Mouse (Mus musculus) midbrain, embryonic 10.5 days (tissue): ENCODE results near the gene Washc4. TPM values are rescaled to one million over a fixed set of nuclear protein-coding genes. Genes with fewer than 3 reads are reported as not detected.
"Not testable (repeated sequence)": the region's sequence is repeated elsewhere in the genome, so short reads cannot be mapped to it uniquely, and the experiment has no call there.

Source experiments
- DNase-seq: peaks from one replicate; pipeline ENCODE4 v3.0.0-alpha.2; 2017; ENCODE audit warnings: low spot score
- H3K27ac ChIP-seq: fragments of 300-500 bp; sonication (generic); replicated peaks from 2 replicates; pipeline ENCODE4 v1.5.1; 2016; ENCODE audit warnings: mild to moderate bottlenecking
- H3K27me3 ChIP-seq: fragments of 300-500 bp; sonication (generic); 2 replicates; pipeline ENCODE4 v1.6.1; 2016; ENCODE audit warnings: low read depth, mild to moderate bottlenecking; ENCODE audit not compliant: poor library complexity, severe bottlenecking
- H3K36me3 ChIP-seq: fragments of 300-500 bp; sonication (generic); 2 replicates; pipeline ENCODE4 v1.6.1; 2016; ENCODE audit warnings: mild to moderate bottlenecking, moderate library complexity
- H3K4me1 ChIP-seq: fragments of 300-500 bp; sonication (generic); 2 replicates; pipeline ENCODE4 v1.6.1; 2016
- H3K4me3 ChIP-seq: fragments of 300-500 bp; sonication (generic); 2 replicates; pipeline ENCODE4 v1.5.1; 2016; ENCODE audit warnings: mild to moderate bottlenecking, moderate library complexity
- H3K9me3 ChIP-seq: fragments of 300-500 bp; sonication (generic); replicated peaks from 2 replicates; pipeline ENCODE4 v1.6.1; 2016; ENCODE audit warnings: mild to moderate bottlenecking
- WGBS: fragments of 180-500 bp; shearing (Covaris S2); methylation state at CpG from one replicate; pipeline ENCODE4 v1.1.7; 2016; 5-methylcytosine and 5-hydroxymethylcytosine counted together
- polyA plus RNA-seq: library from polyadenylated mRNA; unstranded; fragments of >200 nt; fragmentation: Nextera tagmentation; extraction: Ambion mirVana; gene quantifications from 2 replicates; pipeline ENCODE4 v1.2.1, GENCODE M21; 2016

The Washc4 gene
- polyA plus RNA-seq: 38.5 and 40.6 TPM in 2 replicates

- Histone ChIP-seq H3K27ac (peak within 1 kb of the TSS; percentile 93), H3K36me3 (peaks cover 13% of the 10 kb centered on the region), H3K4me1 (peaks cover 13% of the 10 kb centered on the region), H3K9me3 (no peaks in the 10 kb centered on the region), H3K4me3 (peak within 1 kb of the TSS; percentile 92), H3K27me3 (no peaks in the 10 kb centered on the region)
- peak; percentile 93 for DNase-seq
- 2% methylated on average over 49 of the region's 49 CpGs for WGBS
These were observed at the start of gene Washc4 for GRCm38 (mm10) chr10:83543439-83544102. TSS of gene Washc4 (plus strand) at chr10:83543752.

DNA sequence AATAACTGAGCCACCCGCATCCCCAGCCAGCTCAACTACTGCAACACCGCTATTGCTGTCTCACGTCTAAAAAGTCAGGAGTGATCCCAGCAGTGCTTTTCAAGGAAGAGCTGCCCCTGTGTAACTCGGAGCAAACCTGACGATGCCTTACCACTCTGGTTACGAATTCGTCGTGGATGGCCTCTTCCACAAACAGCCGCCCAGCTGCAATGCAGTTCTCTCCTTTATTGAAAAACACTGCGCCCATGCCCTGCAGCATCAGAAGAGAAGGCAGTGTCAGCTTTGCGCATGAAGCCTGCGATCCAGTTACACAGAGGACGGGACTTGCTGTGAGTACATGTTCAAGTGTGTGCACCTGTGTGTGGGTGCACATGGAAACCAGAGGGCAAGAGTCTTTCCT, 46.2 kb upstream of the Washc4 start:
- no peaks in the 10 kb centered on the region; the same call in 1 of the 2 replicates for H3K36me3 ChIP-seq
- no peak for DNase-seq
- no peak overlapping the region for H3K27ac ChIP-seq
- 90% methylated on average over 13 of the region's 13 CpGs for WGBS
- 0 out of 2 replicates have a peak, but pooled peaks cover 1% of the 10 kb centered on the region for H3K4me1 ChIP-seq
- no peaks in the 10 kb centered on the region for H3K27me3 ChIP-seq
- H3K4me3 ChIP-seq: no peak overlapping the region
- H3K9me3 ChIP-seq: no peaks in the 10 kb centered on the region

DNA sequence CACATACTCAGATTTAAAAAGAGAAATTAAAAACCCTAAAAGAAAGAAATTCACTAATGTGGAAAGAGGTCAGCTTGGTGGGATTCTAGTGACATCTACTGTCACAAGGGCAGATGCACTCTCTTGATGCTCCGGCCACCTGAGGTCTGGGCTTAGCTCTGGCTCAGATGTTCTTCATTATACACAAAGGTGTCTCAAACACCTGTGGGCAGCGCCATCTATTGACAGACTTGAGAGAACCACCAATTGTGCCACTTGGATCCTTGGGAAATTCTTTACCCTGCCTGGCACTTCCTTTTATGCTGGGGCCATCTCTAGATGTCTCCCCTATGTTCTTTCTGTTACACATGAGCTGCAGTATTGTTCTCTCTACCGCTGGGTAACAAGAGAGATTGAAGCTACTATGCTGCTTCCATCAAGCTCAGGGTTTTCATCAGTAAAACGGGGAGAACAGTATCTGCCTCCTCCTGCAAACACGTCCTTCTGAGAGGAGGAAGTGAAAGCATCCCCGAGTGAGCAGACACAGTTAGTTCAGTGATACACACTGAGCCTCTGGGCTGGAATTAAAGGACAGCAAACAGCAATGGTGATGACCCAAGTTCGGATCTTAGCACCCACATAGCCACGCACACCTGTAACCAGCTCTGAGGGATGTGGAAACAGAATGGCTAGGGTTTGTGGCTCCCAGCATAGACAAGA, 34.4 kb upstream of the Washc4 start:
- DNase-seq: no peak
- 64% methylated on average over 8 of the region's 8 CpGs for WGBS
- no peaks in the 10 kb centered on the region for H3K27me3 ChIP-seq
- H3K9me3 ChIP-seq: no peaks in the 10 kb centered on the region
- peaks cover 7% of the 10 kb centered on the region; the same call in 1 of the 2 replicates for H3K36me3 ChIP-seq
- H3K4me1 ChIP-seq: no peaks in the 10 kb centered on the region
- H3K4me3 ChIP-seq: no peak overlapping the region
- H3K27ac ChIP-seq: no peak overlapping the region

DNA sequence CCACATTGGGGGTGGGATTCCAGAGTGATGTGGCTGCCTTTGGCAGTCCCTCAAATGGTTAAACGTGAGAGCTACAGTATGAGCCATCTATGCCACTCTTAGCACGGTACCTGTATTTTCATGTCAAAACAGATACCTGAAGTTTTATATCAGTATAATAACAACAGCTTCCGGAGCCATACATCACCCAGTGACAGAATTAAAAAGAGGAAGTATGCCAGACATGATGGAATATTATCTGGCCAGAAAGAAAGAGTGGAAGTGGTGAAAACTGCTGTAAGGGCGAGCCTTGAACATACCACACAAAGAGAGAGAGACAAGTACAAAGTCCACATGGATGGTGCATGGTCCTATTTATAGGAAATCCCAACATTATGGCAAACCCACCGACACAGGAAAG, 32.2 kb upstream of the Washc4 start:
- no peaks in the 10 kb centered on the region for H3K27me3 ChIP-seq
- H3K9me3 ChIP-seq: no peaks in the 10 kb centered on the region
- no peak overlapping the region for H3K4me3 ChIP-seq
- H3K4me1 ChIP-seq: no peaks in the 10 kb centered on the region
- no peak for DNase-seq
- WGBS: 87% methylated on average over 5 of the region's 5 CpGs
- H3K27ac ChIP-seq: no peak overlapping the region
- H3K36me3 ChIP-seq: 0 out of 2 replicates have a peak, but pooled peaks cover 3% of the 10 kb centered on the region

- no peaks in the 10 kb centered on the region for H3K9me3 ChIP-seq
- WGBS: 91% methylated on average over 8 of the region's 8 CpGs
- no peak for DNase-seq
These were observed 29.8 kb upstream of the Washc4 start for GRCm38 (mm10) chr10:83513736-83514135.

GRCm38 (mm10) chr10:83520990-83521389, 22.6 kb upstream of the Washc4 start:
- Histone ChIP-seq H3K9me3 (no peaks in the 10 kb centered on the region), H3K27me3 (no peaks in the 10 kb centered on the region), H3K4me1 (no peaks in the 10 kb centered on the region), H3K36me3 (no peaks in the 10 kb centered on the region), H3K27ac (no peak overlapping the region), H3K4me3 (no peak overlapping the region)
- 80% methylated on average over 4 of the region's 4 CpGs for WGBS
- no peak for DNase-seq

More at GRCm38 (mm10) chr10:83513736-83514135, 29.8 kb upstream of the Washc4 start:
- H3K4me1 ChIP-seq: no peaks in the 10 kb centered on the region
- 0 out of 2 replicates have a peak, but pooled peaks cover 3% of the 10 kb centered on the region for H3K36me3 ChIP-seq
- H3K4me3 ChIP-seq: no peak overlapping the region
- H3K27ac ChIP-seq: no peak overlapping the region
- H3K27me3 ChIP-seq: no peaks in the 10 kb centered on the region

- H3K27me3 ChIP-seq, H3K9me3 ChIP-seq, DNase-seq, H3K4me1 ChIP-seq, H3K27ac ChIP-seq, H3K36me3 ChIP-seq, H3K4me3 ChIP-seq: not testable (repeated sequence)
These were observed 19.3 kb upstream of the Washc4 start for GRCm38 (mm10) chr10:83524238-83524637.

GRCm38 (mm10) chr10:83530384-83530967, 13.1 kb upstream of the Washc4 start:
- H3K4me3 ChIP-seq: no peak overlapping the region
- WGBS: 86% methylated on average over 6 of the region's 6 CpGs
- DNase-seq: no peak

DNA sequence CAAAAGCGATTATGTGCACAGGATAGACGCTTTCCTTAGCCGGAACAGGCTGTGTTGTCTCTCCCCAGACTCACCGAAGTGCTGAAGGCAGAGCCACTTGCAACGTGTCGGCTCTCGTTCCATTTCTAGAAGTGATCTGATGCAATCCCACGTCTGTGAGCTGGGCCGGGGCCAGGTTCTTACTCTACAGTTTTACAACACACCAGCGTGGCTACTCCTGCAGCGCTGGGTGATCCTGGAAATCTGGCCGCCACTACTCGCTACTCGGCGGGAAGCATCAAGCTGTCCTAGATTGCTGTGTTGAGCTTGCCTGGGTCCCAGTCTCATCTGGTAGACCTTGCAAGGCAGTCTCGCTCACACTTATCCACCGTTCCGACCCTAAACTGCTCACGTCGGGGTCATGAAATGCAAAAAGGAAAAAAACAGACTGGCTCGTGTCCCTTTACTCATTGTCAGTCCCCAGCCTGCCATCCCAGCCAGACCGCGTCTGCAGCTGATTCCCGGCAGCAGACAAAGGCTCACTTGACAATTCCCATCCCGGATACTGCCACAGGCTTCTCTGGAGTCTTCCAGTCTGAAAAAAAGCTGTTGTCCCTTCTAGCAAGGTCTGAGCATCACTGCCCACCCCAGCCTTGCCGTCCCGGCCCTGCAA, 10.2 kb upstream of the Washc4 start:
- Histone ChIP-seq H3K27ac (peak overlapping the region; percentile 81), H3K27me3 (peaks cover 28% of the 10 kb centered on the region), H3K9me3 (no peaks in the 10 kb centered on the region), H3K36me3 (no peaks in the 10 kb centered on the region), H3K4me1 (peaks cover 14% of the 10 kb centered on the region), H3K4me3 (peak overlapping the region; percentile 79)
- DNase-seq: no peak
- WGBS: 6% methylated on average over 27 of the region's 27 CpGs

More at GRCm38 (mm10) chr10:83530384-83530967, 13.1 kb upstream of the Washc4 start:
- Histone ChIP-seq H3K36me3 (no peaks in the 10 kb centered on the region), H3K9me3 (no peaks in the 10 kb centered on the region), H3K4me1 (peaks cover 14% of the 10 kb centered on the region), H3K27ac (no peak overlapping the region), H3K27me3 (peaks cover 25% of the 10 kb centered on the region)

- H3K27ac ChIP-seq: peak within 1 kb of the TSS; percentile 81
- DNase-seq: peak; percentile 86
- H3K27me3 ChIP-seq: peaks cover 28% of the 10 kb centered on the region
- no peaks in the 10 kb centered on the region for H3K36me3 ChIP-seq
- H3K4me1 ChIP-seq: peaks cover 14% of the 10 kb centered on the region
- peak within 1 kb of the TSS; percentile 79 for H3K4me3 ChIP-seq
- H3K9me3 ChIP-seq: no peaks in the 10 kb centered on the region
- WGBS: under 1% methylated on average over 21 of the region's 21 CpGs
These were observed 9.7 kb upstream of the Washc4 start, which contains the start of gene Aldh1l2 for GRCm38 (mm10) chr10:83533910-83534283. TSS of gene Aldh1l2 (minus strand) at chr10:83534140.

DNA sequence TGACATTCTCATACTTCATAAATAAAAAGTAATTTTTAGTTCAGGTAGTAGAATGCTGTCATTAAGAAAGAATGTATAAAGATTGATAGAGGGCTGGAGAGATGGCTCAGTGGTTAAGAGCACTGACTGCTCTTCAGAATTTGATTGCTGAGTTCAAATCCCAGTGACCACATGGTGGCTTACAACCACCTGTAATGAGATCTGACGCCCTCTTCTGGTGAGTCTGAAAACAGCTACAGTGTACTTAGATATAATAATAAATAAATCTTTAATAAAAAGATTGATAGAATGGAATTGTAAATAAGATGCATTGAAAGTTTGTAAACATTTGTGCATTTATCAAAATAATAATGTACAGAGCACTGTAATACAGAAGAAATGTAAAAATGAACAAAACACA, 7.1 kb upstream of the Washc4 start:
- WGBS: 2% methylated on average over 1 of the region's 1 CpGs
- H3K27ac ChIP-seq: no peak overlapping the region
- no peak for DNase-seq
- H3K9me3 ChIP-seq: no peaks in the 10 kb centered on the region
- H3K4me1 ChIP-seq: peaks cover 14% of the 10 kb centered on the region
- H3K4me3 ChIP-seq: no peak overlapping the region
- H3K27me3 ChIP-seq: peaks cover 27% of the 10 kb centered on the region
- no peaks in the 10 kb centered on the region for H3K36me3 ChIP-seq

DNA sequence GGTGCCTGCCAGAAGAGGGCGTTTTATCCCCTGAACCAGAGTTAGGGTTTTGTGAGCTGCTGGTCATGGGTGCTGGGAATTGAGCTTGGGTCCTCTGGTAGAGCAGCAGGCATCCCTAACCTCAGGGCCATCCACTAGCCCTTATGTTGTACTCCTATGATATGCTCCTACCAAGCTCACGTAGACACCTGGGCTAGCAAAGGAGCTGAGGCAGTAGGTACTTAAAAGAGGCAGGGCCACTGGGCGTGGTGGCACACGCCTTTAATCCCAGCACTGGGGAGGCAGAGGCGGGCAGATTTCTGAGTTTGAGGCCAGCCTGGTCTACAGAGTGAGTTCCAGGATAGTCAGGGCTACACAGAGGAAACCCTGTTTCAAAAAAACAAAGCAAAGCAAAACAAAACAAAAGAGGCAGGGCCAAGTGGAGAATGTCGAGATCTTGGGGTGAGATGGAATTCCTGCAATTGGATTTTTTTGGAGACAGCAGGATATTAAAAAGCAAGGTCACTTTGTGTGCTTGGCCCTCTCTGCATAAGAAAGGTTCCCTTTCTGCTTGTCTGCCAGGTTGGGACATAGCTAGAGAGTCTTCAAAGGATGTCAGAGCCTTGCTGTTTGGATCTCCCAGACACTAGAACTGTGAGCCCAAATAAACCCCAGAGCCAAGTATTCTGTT, 4.1 kb upstream of the Washc4 start:
- Histone ChIP-seq H3K27me3 (peaks cover 9% of the 10 kb centered on the region), H3K4me3 (no peak overlapping the region), H3K36me3 (no peaks in the 10 kb centered on the region), H3K4me1 (peaks cover 1% of the 10 kb centered on the region), H3K27ac (no peak overlapping the region), H3K9me3 (no peaks in the 10 kb centered on the region)
- WGBS: 77% methylated on average over 6 of the region's 6 CpGs
- no peak for DNase-seq
